Mouse (Mus musculus) stomach, postnatal 0 days (tissue): ENCODE data around the gene Nell1.

Experiments
- CTCF ChIP-seq: IDR thresholded peaks from 2 replicates; pipeline ENCODE4 v1.5.1; 2016; ENCODE audit warnings: antibody characterized with exemption, low read depth, mild to moderate bottlenecking, moderate library complexity
- EP300 ChIP-seq: optimal IDR thresholded peaks from 2 replicates; pipeline ENCODE3; 2016; ENCODE audit warnings: antibody characterized with exemption

DNA sequence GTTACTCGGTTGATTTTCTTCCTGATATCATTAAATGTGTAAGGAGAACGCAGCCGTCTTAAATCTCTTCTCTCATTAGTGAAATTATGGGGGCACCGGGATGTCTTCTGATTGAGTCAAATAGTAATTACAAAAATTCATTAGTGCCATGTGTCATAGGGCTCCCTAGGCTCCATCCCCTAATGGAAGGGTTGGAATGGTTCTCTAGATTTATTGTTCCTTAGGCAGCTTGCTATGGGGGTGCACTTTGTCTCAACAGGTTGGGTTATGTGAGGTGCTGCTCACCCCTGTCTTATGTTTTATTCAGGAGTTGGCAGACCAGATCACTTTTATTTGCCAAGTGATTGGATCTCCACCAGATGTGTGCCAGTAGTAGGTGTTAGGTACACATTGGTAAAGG, 75.5 kb downstream of the Nell1 start:
- no peak for TF ChIP-seq CTCF
- TF ChIP-seq EP300, result no peak
